Mouse (Mus musculus) forebrain, embryonic 16.5 days (tissue): ENCODE results near the gene Msl3. TPM values are rescaled to one million over a fixed set of nuclear protein-coding genes. Genes with fewer than 3 reads are reported as not detected.

Experiments
- ATAC-seq: fragments of 200-750 bp; cut with Nextera tagmentation; 2 replicates; pipeline ENCODE4 v1.8.0; 2017; ENCODE audit warnings: mild to moderate bottlenecking, moderate library complexity
- H3K27ac ChIP-seq: fragments of 300-500 bp; sonication (generic); 2 replicates; pipeline ENCODE4 v1.5.1; 2014; ENCODE audit warnings: low read length, control low read depth
- H3K27me3 ChIP-seq: fragments of 300-500 bp; sonication (generic); replicated peaks from 2 replicates; pipeline ENCODE4 v1.6.1; 2014; ENCODE audit warnings: low read length; ENCODE audit not compliant: control insufficient read depth, insufficient read depth
- H3K36me3 ChIP-seq: fragments of 300-500 bp; sonication (generic); 2 replicates; pipeline ENCODE4 v1.6.1; 2014; ENCODE audit not compliant: control insufficient read depth, insufficient read depth
- H3K4me1 ChIP-seq: fragments of 300-500 bp; sonication (generic); replicated peaks from 2 replicates; pipeline ENCODE4 v1.6.1; 2014; ENCODE audit warnings: low read length; ENCODE audit not compliant: control insufficient read depth, insufficient read depth
- H3K4me2 ChIP-seq: fragments of 300-500 bp; sonication (generic); 2 replicates; pipeline ENCODE4 v1.6.1; 2014; ENCODE audit warnings: mild to moderate bottlenecking, low read length, control low read depth
- H3K4me3 ChIP-seq: fragments of 300-500 bp; sonication (generic); replicated peaks from 2 replicates; pipeline ENCODE4 v1.5.1; 2014; ENCODE audit warnings: mild to moderate bottlenecking, low read length, control low read depth
- H3K9ac ChIP-seq: fragments of 300-500 bp; sonication (generic); replicated peaks from 2 replicates; pipeline ENCODE4 v1.6.1; 2014; ENCODE audit warnings: low read depth, low read length, control low read depth
- H3K9me3 ChIP-seq: fragments of 300-500 bp; sonication (generic); 2 replicates; pipeline ENCODE4 v1.6.1; 2016; ENCODE audit warnings: low read length; ENCODE audit not compliant: control insufficient read depth
- WGBS: fragments of 180-500 bp; shearing (Covaris S2); extraction: QIAGEN DNeasy Blood & Tissue Kit; methylation state at CpG from one replicate; pipeline ENCODE4 v1.1.7; 2014; 5-methylcytosine and 5-hydroxymethylcytosine counted together
- polyA plus RNA-seq: library from polyadenylated mRNA; unstranded; fragments of >200 nt; fragmentation: Nextera tagmentation; extraction: Ambion mirVana; gene quantifications from 2 replicates; pipeline ENCODE4 v1.2.1, GENCODE M21; 2015

The Msl3 gene
- polyA plus RNA-seq, 1 experiment from 2014 or later, result 21.0 TPM

- Histone ChIP-seq H3K27ac (no peak overlapping the region), H3K36me3 (no peaks in the 10 kb centered on the region; the same call in 1 of the 2 replicates), H3K4me3 (no peak overlapping the region), H3K4me2 (no peak overlapping the region), H3K9me3 (no peaks in the 10 kb centered on the region), H3K4me1 (no peaks in the 10 kb centered on the region), H3K27me3 (no peaks in the 10 kb centered on the region), H3K9ac (no peak overlapping the region)
- ATAC-seq, result no peak
- WGBS, result 94% methylated on average over 1 of the region's 1 CpGs
Measured at GRCm38 (mm10) chrX:168657795-168658194, 15.9 kb downstream of the Msl3 start.

- no peak overlapping the region for H3K27ac ChIP-seq
- WGBS, result 49% methylated on average over 2 of the region's 2 CpGs
- no peak overlapping the region for H3K4me3 ChIP-seq
- no peaks in the 10 kb centered on the region for H3K9me3 ChIP-seq
- ATAC-seq, result no peak
- no peaks in the 10 kb centered on the region; the same call in 1 of the 2 replicates for H3K36me3 ChIP-seq
- H3K4me2 ChIP-seq, result no peak overlapping the region
- no peaks in the 10 kb centered on the region for H3K27me3 ChIP-seq
- no peak overlapping the region for H3K9ac ChIP-seq
- no peaks in the 10 kb centered on the region for H3K4me1 ChIP-seq
Measured at GRCm38 (mm10) chrX:168649336-168649735, 24.4 kb downstream of the Msl3 start.

GRCm38 (mm10) chrX:168647746-168648145 is 26.0 kb downstream of the Msl3 start:
- 80% methylated on average over 3 of the region's 3 CpGs for WGBS

GRCm38 (mm10) chrX:168643451-168643850 is 30.2 kb downstream of the Msl3 start:
- Histone ChIP-seq H3K4me3 (no peak overlapping the region), H3K27ac (no peak overlapping the region), H3K4me1 (no peaks in the 10 kb centered on the region), H3K9ac (no peak overlapping the region), H3K4me2 (no peak overlapping the region), H3K36me3 (no peaks in the 10 kb centered on the region), H3K27me3 (no peaks in the 10 kb centered on the region), H3K9me3 (no peaks in the 10 kb centered on the region)
- WGBS, result 94% methylated on average over 1 of the region's 1 CpGs
- no peak for ATAC-seq

More at GRCm38 (mm10) chrX:168647746-168648145, 26.0 kb downstream of the Msl3 start:
- ATAC-seq, result no peak
- Histone ChIP-seq H3K9ac (no peak overlapping the region), H3K4me1 (no peaks in the 10 kb centered on the region), H3K27me3 (no peaks in the 10 kb centered on the region), H3K36me3 (no peaks in the 10 kb centered on the region), H3K27ac (no peak overlapping the region), H3K4me2 (no peak overlapping the region), H3K9me3 (no peaks in the 10 kb centered on the region), H3K4me3 (no peak overlapping the region)

GRCm38 (mm10) chrX:168639556-168640356 is 33.9 kb downstream of the Msl3 start:
- peak; percentile 70; the same call in 1 of the 2 replicates for ATAC-seq
- H3K4me3 ChIP-seq, result peak overlapping the region; percentile 28
- WGBS, result 21% methylated on average over 11 of the region's 11 CpGs
- no peaks in the 10 kb centered on the region for H3K4me1 ChIP-seq
- no peaks in the 10 kb centered on the region for H3K36me3 ChIP-seq
- no peaks in the 10 kb centered on the region for H3K9me3 ChIP-seq
- no peak overlapping the region for H3K27ac ChIP-seq
- H3K4me2 ChIP-seq, result peak overlapping the region; percentile 39
- no peaks in the 10 kb centered on the region for H3K27me3 ChIP-seq
- H3K9ac ChIP-seq, result peak overlapping the region; percentile 12; the same call in 1 of the 2 replicates

Other genes starting within 250 kb of the Msl3 start
- gene Frmpd4, start 96.7 kb downstream of the Msl3 start, polyA plus RNA-seq, result 1.1 TPM in 2 replicates
- 0.46 and 1.2 TPM in 2 replicates for gene Arhgap6, start 121.2 kb upstream of the Msl3 start, polyA plus RNA-seq